Comparison of ENCODE assay signal across 16 mouse cellular contexts in the genomic region with DNA sequence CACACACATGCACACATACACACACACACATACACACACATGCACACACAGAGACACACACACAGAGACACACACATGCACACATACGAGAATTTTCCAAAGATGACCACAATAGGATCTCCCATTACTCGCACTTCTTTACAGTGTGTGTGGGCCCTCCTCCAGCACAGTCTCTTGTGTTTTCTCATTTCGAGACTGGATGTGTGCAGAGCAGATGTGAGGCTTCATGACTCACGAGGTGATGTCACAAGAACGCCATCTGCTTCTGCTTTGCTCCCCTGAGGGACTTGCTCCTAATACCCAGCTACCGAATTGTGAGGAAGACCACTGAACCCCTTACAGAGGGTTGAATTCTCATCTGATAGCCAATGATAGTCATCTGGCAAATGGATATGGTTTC. TPM values are rescaled to one million over a fixed set of nuclear protein-coding genes. Genes with fewer than 3 reads are reported as not detected.
DNase-seq lines count a peak whose midpoint lies in the region; ATAC-seq and TF ChIP-seq lines count a peak whose summit lies in the region.
"Had no signal": no experiment of that assay in that cellular context is flagged by ENCODE, and none has a peak within 500 bp of the region (broad histone marks: within the 10 kb centered on the region; RNA-seq: fewer than 3 reads in every experiment).

No protein-coding gene starts in this region.

- H3K27me3 ChIP-seq in hindbrain, postnatal 0 days (ENCODE audit: insufficient read depth, low read length) = no peaks in the 10 kb centered on the region
- H3K27me3 ChIP-seq in hindbrain, embryonic 14.5 days (ENCODE audit: control insufficient read depth, insufficient read depth, low read length) = no peaks in the 10 kb centered on the region
- H3K27me3 ChIP-seq in midbrain, postnatal 0 days (ENCODE audit: insufficient read depth, low read length) = no peaks in the 10 kb centered on the region; the same call in 1 of the 2 replicates
- H3K27me3 ChIP-seq in midbrain, embryonic 13.5 days = no peaks in the 10 kb centered on the region; the same call in 1 of the 2 replicates
- no peaks in the 10 kb centered on the region for H3K27me3 ChIP-seq in embryonic facial prominence, embryonic 13.5 days
- H3K27me3 ChIP-seq in thymus, adult 2 months (ENCODE audit: control insufficient read depth, insufficient read depth, low read length) = no peaks in the 10 kb centered on the region
- H3K27me3 ChIP-seq in liver, embryonic 11.5 days (replicated peaks; ENCODE audit: control insufficient read depth, insufficient read depth, low read length) = no peaks in the 10 kb centered on the region
- H3K27me3 ChIP-seq: embryonic facial prominence, embryonic 12.5 days; limb, embryonic 15.5 days had no signal

- H3K9ac ChIP-seq in hindbrain, postnatal 0 days (replicated peaks; ENCODE audit: low read length) = no peak overlapping the region
- H3K9ac ChIP-seq in hindbrain, embryonic 14.5 days = no peak overlapping the region
- no peak overlapping the region for H3K9ac ChIP-seq in midbrain, postnatal 0 days (replicated peaks; ENCODE audit: low read length, poor library complexity, severe bottlenecking)
- no peak overlapping the region for H3K9ac ChIP-seq in midbrain, embryonic 13.5 days (replicated peaks)
- H3K9ac ChIP-seq in embryonic facial prominence, embryonic 13.5 days = no peak overlapping the region
- no peak overlapping the region for H3K9ac ChIP-seq in liver, embryonic 11.5 days (ENCODE audit: low read depth, low read length)
- H3K9ac ChIP-seq: embryonic facial prominence, embryonic 12.5 days; limb, embryonic 15.5 days had no signal

- no peak for ATAC-seq in hindbrain, postnatal 0 days
- no peak for ATAC-seq in hindbrain, embryonic 14.5 days (ENCODE audit: low FRiP score)
- no peak for ATAC-seq in midbrain, postnatal 0 days (ENCODE audit: low FRiP score)
- no peak for ATAC-seq in midbrain, embryonic 13.5 days
- peak; percentile 32; the same call in 1 of the 2 replicates for ATAC-seq in embryonic facial prominence, embryonic 13.5 days (ENCODE audit: insufficient number of reproducible peaks, insufficient read depth, low FRiP score, low TSS enrichment, low read depth)
- no peak for ATAC-seq in liver, embryonic 11.5 days (replicated peaks; ENCODE audit: low FRiP score)
- ATAC-seq: intestine, embryonic 16.5 days had no signal

- H3K4me3 ChIP-seq in hindbrain, postnatal 0 days (ENCODE audit: low read length) = no peak overlapping the region
- H3K4me3 ChIP-seq in hindbrain, embryonic 14.5 days (replicated peaks; ENCODE audit: low read length) = no peak overlapping the region
- H3K4me3 ChIP-seq in midbrain, postnatal 0 days (ENCODE audit: low read depth, low read length) = no peak overlapping the region
- H3K4me3 ChIP-seq in midbrain, embryonic 13.5 days (replicated peaks) = no peak overlapping the region
- no peak overlapping the region for H3K4me3 ChIP-seq in embryonic facial prominence, embryonic 13.5 days
- no peak overlapping the region for H3K4me3 ChIP-seq in thymus, adult 2 months (ENCODE audit: control insufficient read depth, insufficient read depth, low read length)
- H3K4me3 ChIP-seq in liver, embryonic 11.5 days (ENCODE audit: low read depth, low read length) = no peak overlapping the region
- H3K4me3 ChIP-seq: embryonic facial prominence, embryonic 12.5 days; limb, embryonic 15.5 days; myocyte had no signal

- no peaks in the 10 kb centered on the region for H3K9me3 ChIP-seq in hindbrain, postnatal 0 days (ENCODE audit: low read length)
- H3K9me3 ChIP-seq in hindbrain, embryonic 14.5 days (ENCODE audit: control insufficient read depth, low read length) = no peaks in the 10 kb centered on the region
- H3K9me3 ChIP-seq in midbrain, postnatal 0 days (ENCODE audit: low read length) = no peaks in the 10 kb centered on the region
- no peaks in the 10 kb centered on the region for H3K9me3 ChIP-seq in midbrain, embryonic 13.5 days
- H3K9me3 ChIP-seq in embryonic facial prominence, embryonic 13.5 days = no peaks in the 10 kb centered on the region
- no peaks in the 10 kb centered on the region for H3K9me3 ChIP-seq in liver, embryonic 11.5 days (ENCODE audit: control insufficient read depth, low read length)
- H3K9me3 ChIP-seq: embryonic facial prominence, embryonic 12.5 days; limb, embryonic 15.5 days had no signal

- H3K4me1 ChIP-seq in hindbrain, postnatal 0 days (ENCODE audit: insufficient read depth, low read length) = no peaks in the 10 kb centered on the region
- H3K4me1 ChIP-seq in hindbrain, embryonic 14.5 days (replicated peaks; ENCODE audit: control insufficient read depth, insufficient read depth, low read length) = no peaks in the 10 kb centered on the region
- H3K4me1 ChIP-seq in midbrain, postnatal 0 days (ENCODE audit: insufficient read depth, low read length) = no peaks in the 10 kb centered on the region
- H3K4me1 ChIP-seq in midbrain, embryonic 13.5 days (replicated peaks) = no peaks in the 10 kb centered on the region
- no peaks in the 10 kb centered on the region for H3K4me1 ChIP-seq in embryonic facial prominence, embryonic 13.5 days
- H3K4me1 ChIP-seq in thymus, adult 2 months (replicated peaks; ENCODE audit: control insufficient read depth, insufficient read depth, low read length) = no peaks in the 10 kb centered on the region
- H3K4me1 ChIP-seq in liver, embryonic 11.5 days (replicated peaks; ENCODE audit: control insufficient read depth, insufficient read depth, low read length) = no peaks in the 10 kb centered on the region
- H3K4me1 ChIP-seq: embryonic facial prominence, embryonic 12.5 days; limb, embryonic 15.5 days had no signal

- TF ChIP-seq CTCF in hindbrain, postnatal 0 days (IDR thresholded peaks at IDR 0.05; ENCODE audit: low read depth) = no peak
- no peak for TF ChIP-seq CTCF in midbrain, postnatal 0 days (IDR thresholded peaks at IDR 0.05)
- no peak for TF ChIP-seq CTCF in thymus, adult 2 months (IDR thresholded peaks at IDR 0.05; ENCODE audit: borderline replicate concordance, control insufficient read depth, extremely low read depth, insufficient read depth, low read length, poor library complexity)

- DNase-seq in hindbrain, postnatal 0 days (ENCODE audit: low spot score) = peak; percentile 32
- no peak for DNase-seq in hindbrain, embryonic 14.5 days (ENCODE audit: low spot score)
- DNase-seq in midbrain, postnatal 0 days (ENCODE audit: low spot score) = peak; percentile 35
- DNase-seq in lung, postnatal 25 days (ENCODE audit: low spot score) = peak; percentile 2
- no peak for DNase-seq in thymus, adult 2 months
- no peak for DNase-seq in liver, embryonic 11.5 days (ENCODE audit: low spot score)
- DNase-seq: adrenal gland, postnatal 14 days; cerebellum, adult 8-10 months; kidney, postnatal 25 days; thymus, adult 18-20 months had no signal

- no peak overlapping the region for H3K27ac ChIP-seq in hindbrain, postnatal 0 days
- no peak overlapping the region for H3K27ac ChIP-seq in hindbrain, embryonic 14.5 days
- no peak overlapping the region for H3K27ac ChIP-seq in midbrain, postnatal 0 days (ENCODE audit: low read depth, low read length)
- H3K27ac ChIP-seq in midbrain, embryonic 13.5 days = no peak overlapping the region
- no peak overlapping the region for H3K27ac ChIP-seq in embryonic facial prominence, embryonic 13.5 days
- no peak overlapping the region for H3K27ac ChIP-seq in thymus, adult 2 months (ENCODE audit: control insufficient read depth, insufficient read depth, low read length)
- no peak overlapping the region for H3K27ac ChIP-seq in liver, embryonic 11.5 days (ENCODE audit: low read depth, low read length)
- H3K27ac ChIP-seq: embryonic facial prominence, embryonic 12.5 days; limb, embryonic 15.5 days had no signal

- no peaks in the 10 kb centered on the region for H3K36me3 ChIP-seq in hindbrain, postnatal 0 days (ENCODE audit: insufficient read depth, low read length)
- H3K36me3 ChIP-seq in hindbrain, embryonic 14.5 days (replicated peaks; ENCODE audit: control insufficient read depth, insufficient read depth) = no peaks in the 10 kb centered on the region
- H3K36me3 ChIP-seq in midbrain, postnatal 0 days (ENCODE audit: insufficient read depth, low read length) = no peaks in the 10 kb centered on the region
- no peaks in the 10 kb centered on the region for H3K36me3 ChIP-seq in midbrain, embryonic 13.5 days
- no peaks in the 10 kb centered on the region for H3K36me3 ChIP-seq in embryonic facial prominence, embryonic 13.5 days
- no peaks in the 10 kb centered on the region for H3K36me3 ChIP-seq in thymus, adult 2 months (ENCODE audit: control insufficient read depth, insufficient read depth, low read length)
- no peaks in the 10 kb centered on the region for H3K36me3 ChIP-seq in liver, embryonic 11.5 days (ENCODE audit: control insufficient read depth, insufficient read depth, low read length)
- H3K36me3 ChIP-seq: embryonic facial prominence, embryonic 12.5 days; limb, embryonic 15.5 days had no signal

- 59% methylated on average over 6 of the region's 6 CpGs for WGBS in hindbrain, postnatal 0 days
- WGBS in hindbrain, embryonic 14.5 days = 62% methylated on average over 6 of the region's 6 CpGs
- WGBS in midbrain, postnatal 0 days = 65% methylated on average over 6 of the region's 6 CpGs
- 79% methylated on average over 6 of the region's 6 CpGs for WGBS in midbrain, embryonic 13.5 days
- 49% methylated on average over 6 of the region's 6 CpGs for WGBS in embryonic facial prominence, embryonic 13.5 days
- 83% methylated on average over 6 of the region's 6 CpGs for WGBS in thymus, adult 2 months
- WGBS in liver, embryonic 11.5 days = 73% methylated on average over 6 of the region's 6 CpGs

- no peak overlapping the region for H3K4me2 ChIP-seq in hindbrain, postnatal 0 days (ENCODE audit: low read depth, low read length)
- H3K4me2 ChIP-seq in hindbrain, embryonic 14.5 days (replicated peaks) = no peak overlapping the region
- no peak overlapping the region for H3K4me2 ChIP-seq in midbrain, postnatal 0 days (ENCODE audit: low read depth, low read length, poor library complexity, severe bottlenecking)
- H3K4me2 ChIP-seq in midbrain, embryonic 13.5 days (replicated peaks) = no peak overlapping the region
- no peak overlapping the region for H3K4me2 ChIP-seq in embryonic facial prominence, embryonic 13.5 days
- H3K4me2 ChIP-seq in liver, embryonic 11.5 days = no peak overlapping the region
- H3K4me2 ChIP-seq: embryonic facial prominence, embryonic 12.5 days; limb, embryonic 15.5 days had no signal

- TF ChIP-seq POLR2A in thymus, adult 2 months (IDR thresholded peaks at IDR 0.05; ENCODE audit: control insufficient read depth, extremely low read depth, insufficient read depth, low read length, poor library complexity) = no peak

RNA-seq across cellular contexts. Expression of a gene that starts 33.1 kb away (rescaled TPM):
- total RNA-seq in hindbrain, postnatal 0 days (2014; rRNA removed) = 57.5 and 58.2 TPM in 2 replicates
- polyA plus RNA-seq in hindbrain, postnatal 0 days (2015; fragmentation: Nextera tagmentation; extraction: Ambion mirVana) = 8.0 and 8.9 TPM in 2 replicates
- 17.7 and 17.8 TPM in 2 replicates for polyA plus RNA-seq in hindbrain, embryonic 14.5 days (2014; fragmentation: Nextera tagmentation; extraction: Ambion mirVana)
- 68.4 and 76.9 TPM in 2 replicates for total RNA-seq in midbrain, postnatal 0 days (2014; rRNA removed)
- polyA plus RNA-seq in midbrain, postnatal 0 days (2015; fragmentation: Nextera tagmentation; extraction: Ambion mirVana) = 7.6 and 10.3 TPM in 2 replicates
- 8.0 and 8.6 TPM in 2 replicates for polyA plus RNA-seq in midbrain, embryonic 13.5 days (2015; fragmentation: Nextera tagmentation; extraction: Ambion mirVana)
- 1.8 and 2.3 TPM in 2 replicates for polyA plus RNA-seq in embryonic facial prominence, embryonic 13.5 days (2015; fragmentation: Nextera tagmentation; extraction: Ambion mirVana)
- 11.8 and 17.0 TPM in 2 replicates for polyA plus RNA-seq in thymus, adult 2 months (2012; rRNA removed)
- 0.12 and 0.47 TPM in 2 replicates for polyA plus RNA-seq in liver, embryonic 11.5 days (2014; fragmentation: Nextera tagmentation; extraction: Ambion mirVana)
- polyA plus RNA-seq: myocyte had no signal

Comparison
In these comparisons a context has a peak if more than half of its experiments do, and no peak if none do; other contexts are left out.
1. DNase-seq: peak in hindbrain, postnatal 0 days (single experiment), midbrain, postnatal 0 days (single experiment) and lung, postnatal 25 days (single experiment); none in hindbrain, embryonic 14.5 days (single experiment), thymus, adult 2 months (single experiment) and liver, embryonic 11.5 days (single experiment).